Mouse (Mus musculus) embryonic fibroblast, embryonic 13.5 days (primary cell): ENCODE data around the gene Pacs2.

Experiments used
- CTCF ChIP-seq: IDR thresholded peaks from 2 replicates; pipeline ENCODE4 v1.5.1; 2011; ENCODE audit warnings: mild to moderate bottlenecking, control low read depth, low read length, moderate library complexity, borderline replicate concordance; ENCODE audit not compliant: insufficient read depth
- POLR2A ChIP-seq: IDR thresholded peaks from 2 replicates; pipeline ENCODE4 v1.6.1; 2011; ENCODE audit warnings: low read depth, mild to moderate bottlenecking, control low read depth, low read length, moderate library complexity

GRCm38 (mm10) chr12:113042543-113042942 is 28.2 kb downstream of the Pacs2 start:
- TF ChIP-seq POLR2A (no peak), CTCF (no peak)
